9 mouse cellular contexts compared by ENCODE assay signal in the genomic region with DNA sequence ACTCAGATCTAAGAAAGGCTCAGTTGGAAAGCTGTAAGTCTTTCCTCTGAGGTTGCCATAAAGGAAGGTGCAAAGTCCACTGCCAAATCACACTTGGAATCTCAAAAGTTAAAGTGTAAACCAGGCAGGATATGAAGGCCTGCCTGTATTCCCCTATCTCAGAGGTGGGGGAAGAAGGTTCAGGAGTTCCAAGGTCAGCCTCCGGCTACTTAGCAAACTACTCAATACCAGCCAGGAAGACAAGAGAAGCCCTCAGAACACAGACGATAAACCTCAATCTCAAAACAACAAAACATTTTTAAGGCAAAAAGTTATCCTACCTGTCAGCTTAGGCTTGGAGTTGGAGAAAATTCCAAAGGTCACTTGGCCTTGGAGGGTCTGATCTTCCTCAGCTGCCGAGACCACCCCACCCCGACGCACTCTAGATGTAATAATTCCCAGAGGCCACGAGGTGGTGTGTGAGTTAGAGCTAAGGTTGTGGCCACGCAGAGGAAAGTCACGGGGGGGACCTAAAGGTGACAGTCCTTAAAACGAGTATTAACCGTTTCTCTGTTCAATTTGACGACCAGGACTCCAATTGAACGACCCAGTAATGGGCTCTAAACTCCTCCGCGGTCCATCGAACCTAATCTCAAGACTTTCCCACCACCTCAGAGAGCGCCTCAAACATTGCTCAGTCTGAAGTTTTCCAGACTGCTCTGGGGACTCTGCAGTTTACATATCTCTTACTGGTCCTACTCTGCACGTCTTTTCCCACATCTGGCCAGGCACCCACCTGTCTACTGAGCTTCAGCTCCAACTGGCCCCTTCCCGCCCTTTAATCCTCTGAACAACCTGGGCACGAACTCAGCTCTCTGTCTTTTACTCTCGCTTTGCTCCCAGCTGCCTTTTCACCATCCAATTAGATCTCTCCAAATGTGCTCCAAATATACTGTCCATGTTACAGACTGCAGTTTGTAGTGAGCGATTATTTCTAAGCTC. TPM values are rescaled to one million over a fixed set of nuclear protein-coding genes. Genes with fewer than 3 reads are reported as not detected.
A peak's percentile ranks its signal among the peaks of the same experiment; 100 is the strongest.
DNase-seq lines count a peak whose midpoint lies in the region; ATAC-seq and TF ChIP-seq lines count a peak whose summit lies in the region.
"Had no signal": no experiment of that assay in that cellular context is flagged by ENCODE, and none has a peak within 500 bp of the region (broad histone marks: within the 10 kb centered on the region; RNA-seq: fewer than 3 reads in every experiment).

No protein-coding gene starts in this region.

- no peaks in the 10 kb centered on the region for H3K9me3 ChIP-seq in ES-E14 (ENCODE audit: control insufficient read depth, insufficient read depth, low read depth, low read length)
- no peaks in the 10 kb centered on the region for H3K9me3 ChIP-seq in heart, embryonic 11.5 days (replicated peaks; ENCODE audit: control insufficient read depth, low read length)
- no peaks in the 10 kb centered on the region for H3K9me3 ChIP-seq in lung, embryonic 15.5 days

- peaks cover 2 to 8% of the 10 kb centered on the region in 2 experiments; a peak in 2 of 4 replicates for H3K4me1 ChIP-seq in ES-E14 (ENCODE audit: control insufficient read depth in 2 of 2, insufficient read depth in 2 of 2, low read length in 2 of 2, poor library complexity in 1 of 2)
- 0 out of 2 replicates have a peak, but pooled peaks cover 2% of the 10 kb centered on the region for H3K4me1 ChIP-seq in heart, embryonic 11.5 days (ENCODE audit: control insufficient read depth, insufficient read depth, low read length)
- peaks cover 21% of the 10 kb centered on the region for H3K4me1 ChIP-seq in lung, embryonic 15.5 days
- H3K4me1 ChIP-seq in olfactory bulb, adult 2 months (ENCODE audit: control insufficient read depth, insufficient read depth, low read length): 0 out of 2 replicates have a peak, but pooled peaks cover 2% of the 10 kb centered on the region

- H3K4me3 ChIP-seq in ES-E14 (ENCODE audit: insufficient read depth in 1 of 2, low read depth in 1 of 2, low read length in 2 of 2, poor library complexity in 1 of 2, severe bottlenecking in 1 of 2): peak overlapping the region; percentile 49 to 79
- peak overlapping the region; percentile 82 for H3K4me3 ChIP-seq in heart, embryonic 11.5 days (ENCODE audit: low read depth, low read length)
- H3K4me3 ChIP-seq in lung, embryonic 15.5 days: peak overlapping the region; percentile 97
- peak overlapping the region; percentile 21; the same call in 1 of the 2 replicates for H3K4me3 ChIP-seq in olfactory bulb, adult 2 months (ENCODE audit: insufficient read depth, low read depth, low read length)

- TF ChIP-seq CTCF in olfactory bulb, adult 2 months (IDR thresholded peaks at IDR 0.05; ENCODE audit: insufficient read depth, low read depth, low read length): peak; percentile 40; the same call in 1 of the 2 replicates

- no peaks in the 10 kb centered on the region for H3K27me3 ChIP-seq in heart, embryonic 11.5 days (ENCODE audit: control insufficient read depth, insufficient read depth, low read length)
- H3K27me3 ChIP-seq in lung, embryonic 15.5 days: no peaks in the 10 kb centered on the region

- H3K36me3 ChIP-seq in ES-E14 (ENCODE audit: control insufficient read depth, insufficient read depth, low read length, poor library complexity, severe bottlenecking): no peaks in the 10 kb centered on the region
- H3K36me3 ChIP-seq in heart, embryonic 11.5 days (ENCODE audit: control insufficient read depth, insufficient read depth, low read length): no peaks in the 10 kb centered on the region
- H3K36me3 ChIP-seq in lung, embryonic 15.5 days: no peaks in the 10 kb centered on the region

- H3K27ac ChIP-seq in ES-E14 (ENCODE audit: insufficient read depth, low read depth, low read length, poor library complexity, severe bottlenecking): no peak overlapping the region
- H3K27ac ChIP-seq in heart, embryonic 11.5 days (ENCODE audit: low read depth, low read length): no peak overlapping the region
- H3K27ac ChIP-seq in lung, embryonic 15.5 days: peak overlapping the region; percentile 53
- no peak overlapping the region for H3K27ac ChIP-seq in olfactory bulb, adult 2 months (ENCODE audit: insufficient read depth, low read depth, low read length)

- peak overlapping the region; percentile 31; the same call in 1 of the 2 replicates for H3K9ac ChIP-seq in ES-E14 (ENCODE audit: insufficient read depth, low read depth, low read length, poor library complexity, severe bottlenecking)
- 0 out of 2 replicates have a peak overlapping the region, but pooled peaks have one; percentile 22 for H3K9ac ChIP-seq in heart, embryonic 11.5 days (ENCODE audit: low read depth, low read length)
- H3K9ac ChIP-seq in lung, embryonic 15.5 days: peak overlapping the region; percentile 95

- WGBS in heart, embryonic 11.5 days (ENCODE audit: insufficient replicate concordance): 9% methylated on average over 21 of the region's 21 CpGs
- 8% methylated on average over 21 of the region's 21 CpGs for WGBS in lung, embryonic 15.5 days
- WGBS in olfactory bulb, adult 2 months: 9% methylated on average over 21 of the region's 21 CpGs

- in situ Hi-C loops in ES-E14 (cut with MboI; ENCODE audit: low sequenced_read_pairs in 2 of 2, unreplicated experiment in 2 of 2): no loop called here

- H3K4me2 ChIP-seq in heart, embryonic 11.5 days: peak overlapping the region; percentile 87
- peak overlapping the region; percentile 76 for H3K4me2 ChIP-seq in lung, embryonic 15.5 days

- ATAC-seq in heart, embryonic 11.5 days (replicated peaks; ENCODE audit: insufficient number of reproducible peaks, low FRiP score, low TSS enrichment): no peak
- ATAC-seq in lung, embryonic 15.5 days (ENCODE audit: borderline replicate concordance, extremely low read depth, low FRiP score, low TSS enrichment): peak; percentile 15; the same call in 1 of the 2 replicates

- DNase-seq in B cell, adult 2 months: peak; percentile 48 to 57
- DNase-seq in ES-E14 (ENCODE audit: low read depth, low spot score): peak; percentile 28
- DNase-seq in cerebellum, postnatal 36 days: peak; percentile 33 to 34
- peak; percentile 92 for DNase-seq in kidney, adult 9 months
- DNase-seq in c-Kit-positive CD71-positive TER-119-positive erythroid progenitor cells, embryonic 14.5 days (ENCODE audit: low spot score): no peak

- no peak for TF ChIP-seq POLR2A in olfactory bulb, adult 2 months (IDR thresholded peaks at IDR 0.05; ENCODE audit: insufficient read depth, low read depth, low read length)

TF ChIP-seq in ES-E14, 5 proteins besides CTCF, POLR2A, EP300 and RAD21:
- TF ChIP-seq HCFC1 (IDR thresholded peaks at IDR 0.05; ENCODE audit: borderline replicate concordance, insufficient read depth, low read length): no peak
- TF ChIP-seq ZNF384 (IDR thresholded peaks at IDR 0.05; ENCODE audit: low read depth, low read length): no peak
- no peak for TF ChIP-seq ZC3H11A (IDR thresholded peaks at IDR 0.05; ENCODE audit: borderline replicate concordance, low read depth, low read length)
- no peak for TF ChIP-seq MAFK (IDR thresholded peaks at IDR 0.05; ENCODE audit: insufficient read depth, low read depth, low read length)
- TF ChIP-seq CHD2 (IDR thresholded peaks at IDR 0.05; ENCODE audit: low read depth, low read length): no peak

RNA-seq across cellular contexts. Expression of gene Dcbld1, which starts 0.9 kb away (rescaled TPM):
- 32.5 and 33.2 TPM in 2 replicates for total RNA-seq in ES-E14 (2012; rRNA removed)
- 6.8 and 9.5 TPM in 2 replicates for polyA plus RNA-seq in heart, embryonic 11.5 days (2014; fragmentation: Nextera tagmentation; extraction: Ambion mirVana)
- polyA plus RNA-seq in lung, embryonic 15.5 days (2015; fragmentation: Nextera tagmentation; extraction: Ambion mirVana): 28.1 and 29.2 TPM in 2 replicates
- polyA plus RNA-seq in olfactory bulb, adult 2 months (2012; ENCODE audit: insufficient read depth, insufficient read length, low replicate concordance, missing spikeins): not detected in 2 replicates

RNA-seq across cellular contexts. Expression of gene Ros1, which starts 37.4 kb away (rescaled TPM):
- total RNA-seq in ES-E14 (2012; rRNA removed): 0.04 TPM in 1 of 2 replicates, not detected in the other
- not detected in 2 replicates for polyA plus RNA-seq in heart, embryonic 11.5 days (2014; fragmentation: Nextera tagmentation; extraction: Ambion mirVana)
- 0.07 and 0.08 TPM in 2 replicates for polyA plus RNA-seq in lung, embryonic 15.5 days (2015; fragmentation: Nextera tagmentation; extraction: Ambion mirVana)
- not detected in 2 replicates for polyA plus RNA-seq in olfactory bulb, adult 2 months (2012; ENCODE audit: insufficient read depth, insufficient read length, low replicate concordance, missing spikeins)
- polyA plus RNA-seq: frontal cortex, adult 2 months had no signal

Comparison
In these comparisons a context has a peak if more than half of its experiments do, and no peak if none do; other contexts are left out.
1. H3K4me3 ChIP-seq: peak in every context shown above with its lines; median percentile 97 in lung, embryonic 15.5 days; 82 in heart, embryonic 11.5 days; 64 in ES-E14; 21 in olfactory bulb, adult 2 months.
2. H3K9ac ChIP-seq: peak in every context shown above with its lines; median percentile 95 in lung, embryonic 15.5 days; 31 in ES-E14; 22 in heart, embryonic 11.5 days.